Mouse (Mus musculus) MEL (cell line): ENCODE data around the gene Zdhhc24. TPM values are rescaled to one million over a fixed set of nuclear protein-coding genes. Genes with fewer than 3 reads are reported as not detected.

Experiments used
- DNase-seq: peaks from one replicate; pipeline ENCODE4 v3.0.0; 2011; ENCODE audit warnings: low read depth, low spot score
- H3K27ac ChIP-seq: 2 replicates; pipeline ENCODE4 v1.5.1; 2012; ENCODE audit warnings: low read depth, mild to moderate bottlenecking, control low read depth, low read length, moderate library complexity; ENCODE audit not compliant: control insufficient read depth
- H3K27me3 ChIP-seq, 2 experiments: fragments of 150-350 bp in 1 of 2; sonication (generic) in 1 of 2; 2 replicates each; pipeline ENCODE4 v1.6.1; 2012; ENCODE audit warnings: low read length in 2 of 2, mild to moderate bottlenecking in 2 of 2, improper control_type of control experiment in 1 of 2, moderate library complexity in 1 of 2; ENCODE audit not compliant: insufficient read depth in 2 of 2, control insufficient read depth in 1 of 2
- H3K36me3 ChIP-seq, 2 experiments: 2 replicates each; pipeline ENCODE4 v1.6.1; 2012 to 2014; ENCODE audit warnings: low read length in 2 of 2, improper control_type of control experiment in 1 of 2, inconsistent platforms in 1 of 2, mild to moderate bottlenecking in 1 of 2; ENCODE audit not compliant: insufficient read depth in 2 of 2, control insufficient read depth in 1 of 2
- H3K4me1 ChIP-seq, 2 experiments: fragments of 150-350 bp in 1 of 2; sonication (generic) in 1 of 2; 2 replicates each; pipeline ENCODE4 v1.6.1; 2012; ENCODE audit warnings: low read length in 2 of 2, improper control_type of control experiment in 1 of 2, mild to moderate bottlenecking in 1 of 2; ENCODE audit not compliant: insufficient read depth in 2 of 2, control insufficient read depth in 1 of 2
- H3K4me3 ChIP-seq, 2 experiments: fragments of 150-350 bp in 1 of 2; sonication (generic) in 1 of 2; 2 replicates each; pipeline ENCODE4 v1.5.1; 2012; ENCODE audit warnings: low read depth in 2 of 2, low read length in 2 of 2, mild to moderate bottlenecking in 2 of 2, moderate library complexity in 2 of 2, control low read depth in 1 of 2, improper control_type of control experiment in 1 of 2; ENCODE audit not compliant: control insufficient read depth in 1 of 2, insufficient read depth in 1 of 2
- H3K79me2 ChIP-seq: 2 replicates; pipeline ENCODE4 v1.6.1; 2012; ENCODE audit warnings: mild to moderate bottlenecking, low read length, moderate library complexity; ENCODE audit not compliant: control insufficient read depth, poor library complexity, insufficient read depth
- H3K9ac ChIP-seq: 2 replicates; pipeline ENCODE4 v1.6.1; 2012; ENCODE audit warnings: low read depth, mild to moderate bottlenecking, control low read depth, low read length, moderate library complexity; ENCODE audit not compliant: control insufficient read depth, poor library complexity, severe bottlenecking
- H3K9me3 ChIP-seq: fragments of 150-350 bp; sonication (generic); replicated peaks from 2 replicates; pipeline ENCODE4 v1.6.1; 2012; ENCODE audit warnings: mild to moderate bottlenecking, low read length, improper control_type of control experiment, moderate library complexity; ENCODE audit not compliant: insufficient read depth
- BHLHE40 ChIP-seq: IDR thresholded peaks from 2 replicates; pipeline ENCODE4 v1.6.1; 2012; ENCODE audit warnings: low read depth, mild to moderate bottlenecking, inconsistent platforms, low read length, improper control_type of control experiment, borderline replicate concordance
- CHD1 ChIP-seq: IDR thresholded peaks from 2 replicates; pipeline ENCODE4 v1.6.1; 2012; ENCODE audit warnings: low read depth, mild to moderate bottlenecking, inconsistent platforms, low read length, improper control_type of control experiment
- CTCF ChIP-seq, 3 experiments: IDR thresholded peaks in 2 of 3; conservative IDR thresholded peaks in 1 of 3; 2 replicates each; pipeline ENCODE4 v1.5.1; 2011 to 2012; ENCODE audit warnings: low read length in 3 of 3, low read depth in 2 of 3, mild to moderate bottlenecking in 2 of 3, improper control_type of control experiment in 1 of 3, inconsistent platforms in 1 of 3, mixed read lengths in 1 of 3, moderate library complexity in 1 of 3; ENCODE audit not compliant: control insufficient read depth in 1 of 3, insufficient read depth in 1 of 3, poor library complexity in 1 of 3, severe bottlenecking in 1 of 3
- E2F4 ChIP-seq: IDR thresholded peaks from 2 replicates; pipeline ENCODE4 v1.6.1; 2011; ENCODE audit warnings: low read depth, low read length, improper control_type of control experiment, borderline replicate concordance
- EP300 ChIP-seq, 2 experiments: IDR thresholded peaks; 2 replicates each; pipeline ENCODE4 v1.6.1; 2011; ENCODE audit warnings: improper control_type of control experiment in 2 of 2, low read length in 2 of 2, low read depth in 1 of 2, mild to moderate bottlenecking in 1 of 2
- GATA1 ChIP-seq: IDR thresholded peaks from 2 replicates; pipeline ENCODE4 v1.6.1; 2011; ENCODE audit warnings: low read depth, low read length, improper control_type of control experiment
- JUND ChIP-seq: IDR thresholded peaks from 2 replicates; pipeline ENCODE4 v1.6.1; 2011; ENCODE audit warnings: low read depth, mild to moderate bottlenecking, improper control_type of control experiment, low read length
- MAFK ChIP-seq: IDR thresholded peaks from 2 replicates; pipeline ENCODE4 v1.6.1; 2011; ENCODE audit warnings: low read depth, mild to moderate bottlenecking, low read length, improper control_type of control experiment, borderline replicate concordance
- MEF2A ChIP-seq: IDR thresholded peaks from 2 replicates; pipeline ENCODE4 v1.6.1; 2014; ENCODE audit warnings: low read depth, mild to moderate bottlenecking, inconsistent platforms, low read length, improper control_type of control experiment; ENCODE audit not compliant: poor library complexity, insufficient replicate concordance, severe bottlenecking; ENCODE audit errors: extremely low read depth
- MYC ChIP-seq: IDR thresholded peaks from 2 replicates; pipeline ENCODE4 v1.6.1; 2011; ENCODE audit warnings: low read depth, mild to moderate bottlenecking, low read length, improper control_type of control experiment, moderate library complexity
- NELFE ChIP-seq: IDR thresholded peaks from 2 replicates; pipeline ENCODE4 v1.6.1; 2011; ENCODE audit warnings: low read depth, low read length, improper control_type of control experiment
- POLR2AphosphoS2 ChIP-seq: IDR thresholded peaks from 2 replicates; pipeline ENCODE4 v1.6.1; 2011; ENCODE audit warnings: low read length, improper control_type of control experiment
- POLR2AphosphoS5 ChIP-seq: IDR thresholded peaks from 2 replicates; pipeline ENCODE4 v1.6.1; 2012; ENCODE audit warnings: low read depth, borderline replicate concordance, mild to moderate bottlenecking, inconsistent platforms, low read length, moderate library complexity, mixed read lengths
- RCOR1 ChIP-seq: IDR thresholded peaks from 2 replicates; pipeline ENCODE4 v1.6.1; 2012; ENCODE audit warnings: low read depth, mild to moderate bottlenecking, inconsistent platforms, low read length, improper control_type of control experiment
- TBP ChIP-seq: IDR thresholded peaks from 2 replicates; pipeline ENCODE4 v1.8.0; 2011; ENCODE audit warnings: low read depth, low read length, improper control_type of control experiment
- TCF12 ChIP-seq: IDR thresholded peaks from 2 replicates; pipeline ENCODE4 v1.6.1; 2014; ENCODE audit warnings: low read depth, mild to moderate bottlenecking, inconsistent platforms, low read length, improper control_type of control experiment, moderate library complexity
- UBTF ChIP-seq: IDR thresholded peaks from 2 replicates; pipeline ENCODE4 v1.6.1; 2012; ENCODE audit warnings: low read depth, mild to moderate bottlenecking, inconsistent platforms, low read length, improper control_type of control experiment, moderate library complexity, borderline replicate concordance; ENCODE audit not compliant: insufficient read depth
- USF1 ChIP-seq: IDR thresholded peaks from 2 replicates; pipeline ENCODE4 v1.6.1; 2014; ENCODE audit warnings: low read depth, mild to moderate bottlenecking, inconsistent platforms, low read length, improper control_type of control experiment, moderate library complexity
- USF2 ChIP-seq, 2 experiments: IDR thresholded peaks; 2 replicates each; pipeline ENCODE4 v1.6.1; 2011 to 2012; ENCODE audit warnings: improper control_type of control experiment in 2 of 2, low read length in 2 of 2, borderline replicate concordance in 1 of 2, inconsistent platforms in 1 of 2, low read depth in 1 of 2, mild to moderate bottlenecking in 1 of 2; ENCODE audit not compliant: insufficient read depth in 1 of 2
- ZKSCAN1 ChIP-seq: IDR thresholded peaks from 2 replicates; pipeline ENCODE4 v1.6.1; 2012; ENCODE audit warnings: low read depth, mild to moderate bottlenecking, inconsistent platforms, low read length, improper control_type of control experiment, moderate library complexity
- ZMIZ1 ChIP-seq: IDR thresholded peaks from 2 replicates; pipeline ENCODE4 v1.6.1; 2012; ENCODE audit warnings: low read depth, mild to moderate bottlenecking, inconsistent platforms, low read length, improper control_type of control experiment, moderate library complexity
- polyA plus RNA-seq, 2 experiments: library from polyadenylated mRNA; stranded (reverse) in 1 of 2; unstranded in 1 of 2; fragments of >175 nt in 1 of 2; fragments of >200 nt in 1 of 2; gene quantifications; 2 replicates each; pipeline versions ENCODE4 v1.2.1 to v1.2.4; 2012; ENCODE audit warnings: low replicate concordance in 2 of 2, low read depth in 1 of 2; ENCODE audit not compliant: insufficient read length in 2 of 2, insufficient read depth in 1 of 2, missing spikeins in 1 of 2
- total RNA-seq: library from RNA; depleted of rRNA; stranded (reverse); fragments of 300-350 nt; gene quantifications from 2 replicates; pipeline ENCODE4 v1.2.3, GENCODE M21; 2012

Gene Zdhhc24
- total and polyA plus RNA-seq, 3 experiments = 15.8 to 21.1 TPM; not detected in 1

DNA sequence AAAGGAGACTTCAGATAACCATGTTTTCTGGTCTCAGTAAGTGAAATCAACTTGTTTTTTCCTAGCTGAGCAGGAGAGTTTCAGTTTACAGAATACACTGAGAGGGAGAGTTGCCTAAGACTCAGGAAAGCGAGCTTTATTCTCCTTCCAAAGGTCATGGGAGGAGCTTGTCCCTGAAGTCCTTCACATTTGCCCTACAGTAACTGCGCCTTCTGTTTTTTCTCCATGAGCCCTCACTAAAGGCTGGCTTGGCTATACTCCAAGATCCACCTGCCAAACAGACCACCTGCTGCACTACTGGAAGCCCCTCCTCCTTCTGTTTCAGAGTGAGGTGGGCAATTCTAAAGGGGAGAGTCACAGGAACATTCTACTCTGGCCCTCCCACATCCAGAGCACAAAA lies 42.4 kb upstream of the Zdhhc24 start:
- Histone ChIP-seq H3K36me3 (peaks cover 0 to 5% of the 10 kb centered on the region in 2 experiments; a peak in 3 of 4 replicates), H3K27me3 (no peaks in the 10 kb centered on the region), H3K4me1 (peaks cover 9 to 14% of the 10 kb centered on the region in 2 experiments), H3K9me3 (no peaks in the 10 kb centered on the region), H3K79me2 (peaks cover 8% of the 10 kb centered on the region), H3K4me3 (no peak overlapping the region), H3K9ac (no peak overlapping the region), H3K27ac (no peak overlapping the region)
- no peak for TF ChIP-seq CTCF (IDR thresholded peaks at IDR 0.05 in 2 of 3, conservative IDR thresholded peaks at IDR 0.05 in 1 of 3; ENCODE audit: control insufficient read depth in 1 of 3, insufficient read depth in 1 of 3, low read depth in 2 of 3, low read length in 3 of 3, poor library complexity in 1 of 3, severe bottlenecking in 1 of 3)
- no peak for TF ChIP-seq UBTF
- no peak for TF ChIP-seq GATA1
- no peak for TF ChIP-seq NELFE
- TF ChIP-seq MAFK = no peak
- TF ChIP-seq ZMIZ1 = no peak
- no peak for TF ChIP-seq E2F4
- no peak for TF ChIP-seq EP300 (IDR thresholded peaks at IDR 0.05; ENCODE audit: low read depth in 1 of 2, low read length in 2 of 2)
- no peak for TF ChIP-seq POLR2AphosphoS2
- TF ChIP-seq CHD1 = no peak
- no peak for TF ChIP-seq USF2 (IDR thresholded peaks at IDR 0.05; ENCODE audit: borderline replicate concordance in 1 of 2, insufficient read depth in 1 of 2, low read depth in 1 of 2, low read length in 2 of 2)
- TF ChIP-seq MEF2A = no peak
- TF ChIP-seq POLR2AphosphoS5 = no peak
- TF ChIP-seq USF1 = no peak
- TF ChIP-seq TCF12 = no peak
- TF ChIP-seq JUND = no peak
- no peak for TF ChIP-seq TBP
- no peak for TF ChIP-seq RCOR1
- TF ChIP-seq MYC = no peak
- DNase-seq = no peak

DNA sequence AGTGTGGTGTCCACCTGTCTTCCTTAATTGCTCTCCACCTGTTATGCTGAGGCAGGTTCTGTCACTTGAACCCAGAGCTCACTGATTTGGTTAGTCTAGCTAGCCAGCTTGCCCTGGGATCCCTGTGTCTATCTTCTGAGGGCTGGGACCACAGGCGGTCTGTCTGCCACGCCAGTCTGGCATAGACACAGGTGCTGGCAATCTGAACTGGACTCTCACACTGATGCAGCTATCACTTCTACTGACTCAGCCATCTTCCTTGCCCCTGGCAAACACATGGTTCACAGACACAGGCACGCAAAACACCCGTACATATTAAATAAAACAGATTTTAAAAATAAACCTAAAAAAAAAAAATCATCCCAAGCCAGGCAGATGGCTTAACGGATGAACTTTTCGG lies 41.4 kb upstream of the Zdhhc24 start:
- peaks cover 8% of the 10 kb centered on the region for H3K79me2 ChIP-seq
- H3K9ac ChIP-seq = no peak overlapping the region
- H3K27me3 ChIP-seq = no peaks in the 10 kb centered on the region
- no peak overlapping the region for H3K4me3 ChIP-seq
- peaks cover 11 to 19% of the 10 kb centered on the region in 2 experiments for H3K4me1 ChIP-seq
- DNase-seq = no peak
- no peak for TF ChIP-seq JUND
- no peak for TF ChIP-seq ZMIZ1
- no peak for TF ChIP-seq GATA1
- no peak for TF ChIP-seq BHLHE40
- TF ChIP-seq ZKSCAN1 = no peak
- TF ChIP-seq UBTF = no peak
- no peaks in the 10 kb centered on the region for H3K9me3 ChIP-seq
- peaks cover 0 to 6% of the 10 kb centered on the region in 2 experiments; a peak in 3 of 4 replicates for H3K36me3 ChIP-seq
- H3K27ac ChIP-seq = no peak overlapping the region
